Mouse (Mus musculus): ENCODE measurements around the gene Lin37.

The Lin37 gene

DNA sequence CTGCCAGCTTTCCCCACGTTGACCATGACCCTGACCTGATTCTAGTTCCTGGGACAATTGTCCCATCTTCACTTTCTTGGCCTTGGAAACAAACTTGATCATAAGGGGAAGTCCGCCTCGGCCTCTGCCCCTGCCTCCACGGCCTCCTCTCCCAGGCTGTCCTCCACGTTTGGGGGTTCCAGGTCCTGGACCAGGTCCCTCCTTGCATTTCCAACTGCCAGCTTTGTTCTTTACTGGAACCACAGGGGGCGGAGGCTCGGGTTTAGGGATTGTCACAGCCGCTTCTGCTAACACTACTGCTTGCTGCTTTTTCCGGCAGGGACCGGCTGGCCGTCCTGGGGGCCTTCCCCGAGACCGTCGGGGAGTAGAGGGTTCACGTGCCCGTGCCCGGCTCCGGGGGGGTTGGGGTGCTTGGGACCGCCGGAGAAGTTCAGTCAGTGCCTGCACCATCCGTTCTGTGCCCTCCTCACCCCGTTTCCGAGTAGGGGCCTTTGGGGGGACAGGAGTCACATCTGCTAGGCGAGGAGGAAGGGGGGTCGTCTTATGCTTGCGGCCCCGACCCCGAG is 26.9 kb upstream of the Lin37 start:
- DNase-seq = no peak

DNA sequence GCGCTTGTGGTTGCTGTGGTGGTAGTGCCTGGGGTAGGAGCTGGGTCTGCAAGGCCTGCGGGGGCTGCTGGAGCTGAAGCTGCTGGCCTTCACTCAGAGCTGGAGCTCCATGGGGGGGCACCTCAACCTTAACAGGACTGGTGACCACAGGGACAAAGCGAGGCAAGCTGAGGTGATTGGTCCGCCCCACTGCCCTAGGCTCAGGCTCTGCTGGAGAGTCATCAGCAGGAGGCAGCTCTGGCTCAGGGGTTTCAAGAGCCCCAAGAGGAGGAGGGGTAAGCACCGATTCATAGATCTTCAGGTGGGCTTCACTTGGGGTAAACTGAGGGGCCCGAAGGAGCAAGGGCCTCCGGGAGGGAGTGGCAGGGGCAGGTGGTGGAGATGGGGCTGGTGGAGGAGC is 25.5 kb upstream of the Lin37 start:
- no peak for DNase-seq

DNA sequence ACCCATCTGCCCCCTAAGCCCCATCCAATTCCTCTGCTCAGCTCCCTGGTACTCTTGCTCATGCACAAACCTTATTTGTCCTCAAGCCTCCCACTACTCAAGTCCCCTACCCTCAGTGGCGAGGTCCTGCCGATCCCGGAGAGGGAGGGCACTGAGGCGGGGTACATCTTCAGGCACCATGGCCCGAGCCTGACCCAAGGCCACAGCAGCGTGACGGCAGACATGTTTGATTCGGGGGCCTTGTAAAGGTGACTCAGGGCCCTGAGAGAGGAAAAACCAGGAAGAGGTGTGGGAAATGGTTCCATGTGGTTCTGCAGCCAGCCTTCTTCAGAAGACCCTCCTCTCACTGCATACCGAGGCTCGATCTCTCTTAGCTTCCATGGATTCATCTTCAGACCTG is 24.7 kb upstream of the Lin37 start:
- DNase-seq = no peak

DNA sequence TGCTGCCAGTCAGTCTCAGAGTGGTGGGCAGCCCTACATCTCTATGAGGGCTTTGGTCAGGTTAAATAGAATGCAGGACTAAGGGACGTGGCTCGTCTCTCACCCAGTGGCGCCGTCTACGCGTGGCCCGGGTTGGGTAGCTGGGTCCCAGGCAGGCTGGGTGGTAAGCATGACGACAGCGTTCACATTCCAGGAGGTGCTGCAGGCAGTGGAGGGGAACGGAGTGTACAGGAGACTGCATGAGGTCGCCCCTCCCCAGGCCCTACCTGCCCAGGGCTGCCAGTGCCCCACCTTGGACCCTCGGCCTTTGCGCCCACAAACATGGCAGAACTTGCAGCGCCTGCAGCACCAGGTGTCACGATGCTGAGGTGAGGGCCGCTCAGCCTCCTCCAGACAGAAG is 21.9 kb upstream of the Lin37 start:
- DNase-seq = no peak

DNA sequence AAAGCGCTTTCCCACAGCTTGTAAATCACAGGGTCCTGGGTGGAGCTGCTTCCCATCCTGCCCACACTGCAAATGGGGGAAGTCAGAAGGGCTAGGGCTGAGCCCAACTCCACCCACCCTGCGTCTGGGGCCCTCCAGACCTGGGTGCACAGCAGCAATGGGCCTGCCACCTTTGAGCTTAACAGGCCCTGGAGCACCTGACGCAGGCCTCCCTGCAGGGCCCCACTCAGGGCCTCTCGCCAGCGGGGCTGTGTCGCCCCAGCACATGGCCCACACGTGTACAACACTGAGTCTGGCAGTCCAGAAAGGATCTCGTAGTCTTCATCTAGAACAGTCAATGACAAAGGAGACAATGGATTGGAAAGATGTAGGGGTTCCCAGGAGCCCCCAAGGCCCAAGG is 20.3 kb upstream of the Lin37 start:
- DNase-seq = no peak

DNA sequence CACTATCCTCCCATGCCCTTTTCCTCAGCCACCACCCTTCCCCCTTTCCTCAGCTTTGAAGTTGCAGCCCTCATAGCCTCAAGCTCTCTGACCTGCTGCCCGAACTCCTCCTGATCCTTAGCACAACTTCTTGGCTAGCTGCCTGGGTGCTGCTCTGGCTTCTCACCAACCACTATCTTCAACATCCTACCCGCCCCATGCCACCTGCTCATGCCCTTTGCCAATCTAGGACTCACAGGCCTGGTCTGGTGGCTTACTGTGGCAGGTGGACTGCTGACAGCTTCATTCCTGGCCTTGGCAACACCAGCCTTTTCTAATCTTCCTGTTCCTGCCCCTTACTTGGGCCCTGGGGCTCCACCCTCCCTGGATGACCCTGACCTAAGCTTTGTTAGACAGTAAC is 13.3 kb upstream of the Lin37 start:
- DNase-seq = no peak

DNA sequence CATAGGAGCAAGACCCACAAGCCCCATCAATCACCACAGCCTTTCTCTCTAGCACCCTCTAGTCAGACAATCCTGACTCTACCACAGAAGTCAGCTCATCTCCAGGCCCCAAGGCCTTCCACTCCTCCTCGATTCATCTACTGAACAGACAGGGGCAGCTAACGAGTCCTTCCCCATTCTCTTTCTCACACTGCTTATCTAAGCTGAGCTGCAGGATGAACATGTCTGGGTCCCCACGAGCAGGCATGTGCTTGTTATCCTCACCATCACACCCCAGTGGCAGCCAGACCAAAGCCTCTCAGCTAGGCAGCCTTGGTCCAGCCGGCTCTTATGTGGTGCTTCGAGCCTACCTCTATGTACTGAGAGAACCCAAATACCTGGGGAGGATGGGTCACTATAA is 12.8 kb upstream of the Lin37 start:
- DNase-seq = no peak

DNA sequence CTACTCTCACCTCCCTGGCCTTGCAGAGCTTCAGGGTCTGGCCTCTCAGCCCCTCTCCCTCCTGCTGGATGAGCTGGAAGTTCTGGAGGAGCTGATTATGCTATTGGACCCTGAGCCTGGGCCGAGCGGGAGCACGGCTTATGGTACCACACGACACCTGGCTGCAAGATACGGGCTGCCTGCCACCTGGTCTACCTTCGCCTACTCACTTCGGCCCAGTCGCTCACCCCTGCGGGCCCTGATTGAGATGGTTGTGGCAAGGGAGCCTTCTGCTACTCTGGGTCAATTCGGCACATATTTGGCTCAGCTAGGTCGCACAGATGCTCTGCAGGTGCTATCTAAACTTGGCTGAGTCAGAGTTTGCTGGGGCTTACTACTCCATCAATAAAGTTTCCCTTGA is 7.9 kb upstream of the Lin37 start:
- DNase-seq = no peak

DNA sequence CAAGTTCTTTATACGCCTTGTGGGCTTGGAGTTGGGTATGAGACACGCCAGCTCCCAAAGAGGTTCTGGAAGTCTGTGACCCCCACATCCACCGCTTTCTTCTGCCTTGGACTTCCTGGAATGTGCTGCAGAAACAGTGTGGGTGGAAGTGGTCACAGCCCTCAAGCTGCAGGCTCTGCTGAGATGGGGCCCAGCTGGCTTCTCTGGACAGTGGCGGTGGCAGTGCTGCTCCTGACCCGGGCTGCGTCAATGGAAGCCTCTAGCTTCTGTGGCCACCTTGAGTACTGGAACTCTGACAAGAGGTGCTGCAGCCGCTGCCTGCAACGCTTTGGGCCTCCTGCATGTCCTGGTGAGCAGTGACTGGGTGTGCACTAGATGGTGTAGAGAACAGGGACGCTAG is 6.4 kb upstream of the Lin37 start:
- no peak for DNase-seq

DNA sequence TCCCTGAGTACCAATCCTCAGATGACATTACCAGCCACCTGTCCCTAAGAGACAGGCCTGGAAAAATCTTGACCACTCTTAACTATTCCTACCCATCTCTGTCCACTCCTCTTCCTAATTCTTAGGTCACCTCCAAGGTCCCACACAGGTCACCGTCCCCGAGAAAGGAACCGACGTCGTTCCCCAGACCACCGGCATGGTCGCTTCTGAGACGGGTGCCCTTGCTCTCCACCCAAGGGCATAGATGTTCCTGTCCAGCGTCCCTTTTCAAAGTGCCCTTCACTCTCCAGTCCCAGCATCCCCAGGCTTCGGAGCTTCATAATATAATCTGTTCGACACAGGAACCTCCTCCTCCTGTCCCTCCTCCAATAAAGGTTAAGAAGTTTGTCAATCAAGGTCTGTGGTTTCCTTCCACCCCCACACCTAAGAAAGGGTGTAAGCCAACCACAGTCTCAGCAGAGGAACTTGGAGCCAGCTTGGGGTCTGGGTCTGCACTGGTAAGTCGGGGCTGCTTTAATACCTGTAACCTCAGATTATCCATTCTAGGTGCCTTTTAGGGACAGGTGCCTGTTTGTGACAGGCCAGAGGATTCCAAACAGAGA is 5.4 kb upstream of the Lin37 start, which contains the start of gene Igflr1:
Gene Igflr1, plus strand, starts transcription at position 458 of the 602 bp plus-strand sequence.
- no peak for DNase-seq

DNA sequence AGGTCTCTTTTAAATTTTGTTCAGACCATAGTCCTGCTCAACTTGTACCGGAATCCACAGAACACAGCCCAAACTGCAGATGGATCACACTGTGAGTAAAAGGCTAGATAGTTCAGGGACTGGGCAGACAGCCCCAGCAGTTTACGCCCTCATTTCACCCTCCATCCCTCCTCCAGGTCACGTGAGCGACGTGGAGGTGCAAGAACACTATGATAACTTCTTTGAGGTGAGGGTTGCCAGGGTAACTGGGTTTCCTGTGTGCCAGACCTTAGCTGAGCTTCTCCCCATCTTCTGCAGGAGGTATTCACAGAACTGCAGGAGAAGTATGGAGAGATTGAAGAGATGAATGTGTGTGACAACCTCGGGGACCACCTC is 4.3 kb upstream of the Lin37 start:
- peak; percentile 33 to 70 for DNase-seq

DNA sequence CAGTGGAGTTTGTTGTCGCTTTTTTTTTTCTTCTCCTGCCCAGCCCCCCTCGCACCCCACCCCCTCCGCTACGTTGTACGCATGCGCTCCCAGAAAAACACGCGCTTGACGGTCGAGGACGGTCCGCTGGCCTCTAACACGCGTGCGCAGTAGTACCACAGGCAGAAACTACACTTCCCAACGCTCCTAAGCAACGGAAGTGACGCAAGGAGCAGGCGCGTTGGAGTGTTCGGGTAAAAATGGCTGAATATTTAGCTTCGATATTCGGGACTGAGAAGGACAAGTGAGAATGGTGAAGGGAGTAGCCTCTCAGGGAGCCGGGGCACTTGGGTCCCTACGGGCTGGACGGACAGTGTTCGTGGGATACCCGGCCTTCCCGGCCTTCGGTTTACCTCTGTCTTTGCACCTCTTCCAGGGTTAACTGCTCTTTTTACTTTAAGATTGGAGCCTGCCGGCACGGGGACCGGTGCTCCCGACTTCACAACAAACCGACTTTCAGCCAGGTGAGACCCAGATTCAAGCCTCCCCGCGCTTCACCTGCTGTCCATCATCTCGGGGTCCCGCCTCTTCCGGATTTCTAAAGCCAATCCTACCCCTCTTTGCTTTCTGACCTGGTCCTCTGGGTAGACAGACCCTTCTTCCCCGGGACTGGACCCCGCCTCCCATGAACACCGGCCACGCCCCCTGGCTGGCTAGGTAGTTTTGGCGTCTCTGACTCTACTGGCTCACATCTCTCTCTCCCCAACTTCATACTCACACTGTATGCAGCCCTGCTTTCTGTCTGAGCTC is 3.7 kb upstream of the Lin37 start, which contains the start of the genes U2af1l4, Gm49396 and Psenen:
Gene U2af1l4, plus strand, starts transcription at position 185 of the 789 bp plus-strand sequence.
Gene Gm49396, plus strand, starts transcription at position 228 of the 789 bp plus-strand sequence.
Gene Psenen, minus strand, starts transcription at position 511 of the 789 bp plus-strand sequence.
- peak; percentile 90 to 96 for DNase-seq

DNA sequence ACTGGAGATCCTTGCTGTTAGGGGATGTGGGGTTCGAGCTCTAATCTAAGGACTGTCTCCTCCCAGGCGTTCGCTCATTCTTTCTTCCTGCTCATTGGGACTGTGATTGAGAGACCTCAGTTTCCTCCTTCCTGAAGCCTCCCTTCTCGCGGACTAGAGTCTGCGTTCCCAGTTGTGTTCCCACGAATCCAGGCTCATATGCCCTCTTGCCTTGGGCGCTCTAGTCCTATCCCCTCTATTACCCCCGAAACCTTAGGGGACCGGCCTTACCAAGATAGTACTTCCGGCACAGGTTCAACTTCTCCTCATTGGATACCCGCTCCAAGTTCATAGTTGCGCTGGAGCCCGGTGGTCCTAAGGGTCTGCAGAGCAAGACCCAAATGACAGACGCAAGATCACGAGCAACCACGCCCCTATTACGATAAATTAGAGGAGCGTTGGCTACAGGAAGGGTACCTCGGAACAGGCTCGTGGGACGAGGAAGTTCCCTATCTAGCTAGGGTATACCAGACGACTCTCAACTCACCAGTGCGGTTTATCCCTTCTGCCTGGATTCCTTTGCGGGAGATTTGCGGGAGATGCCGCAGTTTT is 3.0 kb upstream of the Lin37 start:
- no peak for DNase-seq

DNA sequence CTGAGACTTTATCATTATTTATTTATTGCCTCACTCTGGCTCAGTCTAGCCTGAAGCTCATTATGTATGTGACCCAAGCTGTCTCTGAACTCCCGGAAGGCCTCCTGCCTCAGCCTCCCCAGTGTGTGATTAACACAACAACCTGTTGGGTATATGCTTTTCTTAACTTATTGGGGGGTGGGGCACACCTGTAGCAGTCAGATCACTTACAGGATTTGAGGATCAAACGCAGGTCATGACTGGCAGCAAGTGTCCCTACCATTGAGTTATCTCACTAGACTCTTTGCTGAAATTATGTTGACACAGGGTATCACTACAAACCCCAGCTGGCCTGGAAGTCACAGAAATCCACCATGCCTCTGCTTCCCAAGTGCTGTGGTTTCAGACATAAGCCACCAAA is 658 bp upstream of the Lin37 start:
- no peak for DNase-seq

DNA sequence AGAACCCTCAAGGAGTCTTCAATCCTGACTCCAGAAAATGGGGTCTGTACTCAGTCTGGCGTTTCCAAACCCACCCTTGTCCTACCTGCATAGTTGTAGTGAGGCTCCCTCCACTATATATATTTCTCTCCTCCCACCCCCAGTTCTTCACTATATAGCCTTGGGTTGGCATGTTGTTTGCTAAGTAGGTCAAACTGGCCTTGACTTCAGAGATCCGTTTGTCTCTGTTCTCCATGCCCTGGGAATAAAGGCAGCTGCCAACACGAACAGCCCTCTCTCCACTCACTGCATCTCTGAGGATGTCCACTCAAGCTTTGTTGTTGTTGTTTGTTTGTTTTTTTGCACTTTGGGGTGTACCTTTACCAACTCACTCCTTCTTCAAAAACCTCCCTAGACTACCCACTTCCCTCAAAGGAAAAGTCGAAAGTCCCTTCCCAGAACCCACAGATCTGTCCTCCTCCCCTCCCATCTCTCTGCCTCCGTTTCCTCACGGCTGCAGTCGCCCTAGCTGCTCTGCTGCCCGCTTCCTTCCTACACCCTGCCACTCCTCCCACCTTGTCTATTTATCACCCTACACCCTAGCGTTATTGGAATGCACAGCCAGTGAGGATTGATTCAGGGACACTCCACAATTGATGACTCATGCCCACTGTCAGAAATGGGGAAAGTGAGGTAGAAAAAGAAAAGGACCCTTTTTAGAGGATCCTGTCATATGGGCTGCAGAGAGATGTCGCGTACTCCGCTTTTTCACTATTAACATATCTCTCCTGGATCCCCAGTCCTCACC is 789 bp downstream of the Lin37 start:
- DNase-seq = no peak

DNA sequence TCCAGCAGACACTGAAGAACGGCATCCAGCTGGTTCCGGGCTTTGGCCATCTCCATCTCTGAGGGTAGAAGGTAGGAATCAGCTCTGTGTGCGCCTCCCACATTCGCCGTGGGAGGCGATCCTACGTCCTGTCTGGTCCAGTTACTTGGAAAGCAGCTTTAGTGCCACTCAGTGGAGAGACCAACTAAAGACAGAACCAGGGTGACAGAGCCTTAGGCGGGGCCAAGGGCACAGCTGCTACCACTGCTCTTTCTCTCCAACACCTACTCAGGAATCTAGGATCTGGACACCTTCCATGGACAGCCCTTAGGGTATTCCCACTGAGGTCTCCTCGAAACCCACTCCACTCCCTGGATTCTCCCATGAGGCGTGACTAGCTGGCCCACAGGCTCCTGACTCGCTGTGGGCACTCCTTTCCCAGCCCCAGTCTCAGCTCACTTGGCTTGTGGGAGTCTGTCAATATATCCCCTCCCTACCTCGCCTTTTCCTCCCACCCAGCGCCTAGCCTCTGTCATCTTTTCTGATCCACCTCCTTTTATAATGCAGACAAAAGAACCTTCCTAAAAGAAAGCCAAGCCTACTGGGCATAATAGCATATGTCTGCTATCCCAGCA is 1.6 kb downstream of the Lin37 start:
- no peak for DNase-seq

DNA sequence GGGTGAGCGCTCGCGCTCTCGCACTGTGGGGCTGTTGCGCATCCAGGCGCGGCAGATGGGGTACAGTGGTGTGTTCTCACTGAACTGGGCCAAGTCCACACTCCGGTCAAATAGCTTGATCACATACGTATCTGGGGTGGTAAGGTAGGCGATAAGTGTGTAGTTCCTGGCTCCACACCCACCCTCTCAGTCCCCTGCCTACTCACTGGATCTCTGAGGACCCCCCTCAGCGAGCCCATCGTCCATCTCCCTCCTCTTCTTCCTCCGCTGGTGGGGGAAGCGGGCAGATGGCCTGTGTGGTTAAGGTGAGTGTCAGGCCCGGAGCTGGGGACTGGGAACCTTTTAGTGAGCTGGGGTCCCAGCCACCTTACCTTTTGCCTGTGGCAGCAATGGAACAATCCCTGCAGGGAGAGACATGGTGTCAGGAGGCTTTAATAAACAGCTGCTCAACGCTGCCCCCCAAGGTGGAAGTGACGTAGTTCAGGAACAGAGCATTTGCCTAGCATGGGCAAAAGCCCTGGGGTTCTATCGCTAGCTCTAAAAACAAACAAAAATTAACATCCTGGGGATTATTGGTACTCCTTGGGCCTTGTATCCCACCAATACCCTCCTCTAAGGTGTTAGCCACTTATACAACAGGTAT is 2.6 kb downstream of the Lin37 start:
- no peak for DNase-seq

DNA sequence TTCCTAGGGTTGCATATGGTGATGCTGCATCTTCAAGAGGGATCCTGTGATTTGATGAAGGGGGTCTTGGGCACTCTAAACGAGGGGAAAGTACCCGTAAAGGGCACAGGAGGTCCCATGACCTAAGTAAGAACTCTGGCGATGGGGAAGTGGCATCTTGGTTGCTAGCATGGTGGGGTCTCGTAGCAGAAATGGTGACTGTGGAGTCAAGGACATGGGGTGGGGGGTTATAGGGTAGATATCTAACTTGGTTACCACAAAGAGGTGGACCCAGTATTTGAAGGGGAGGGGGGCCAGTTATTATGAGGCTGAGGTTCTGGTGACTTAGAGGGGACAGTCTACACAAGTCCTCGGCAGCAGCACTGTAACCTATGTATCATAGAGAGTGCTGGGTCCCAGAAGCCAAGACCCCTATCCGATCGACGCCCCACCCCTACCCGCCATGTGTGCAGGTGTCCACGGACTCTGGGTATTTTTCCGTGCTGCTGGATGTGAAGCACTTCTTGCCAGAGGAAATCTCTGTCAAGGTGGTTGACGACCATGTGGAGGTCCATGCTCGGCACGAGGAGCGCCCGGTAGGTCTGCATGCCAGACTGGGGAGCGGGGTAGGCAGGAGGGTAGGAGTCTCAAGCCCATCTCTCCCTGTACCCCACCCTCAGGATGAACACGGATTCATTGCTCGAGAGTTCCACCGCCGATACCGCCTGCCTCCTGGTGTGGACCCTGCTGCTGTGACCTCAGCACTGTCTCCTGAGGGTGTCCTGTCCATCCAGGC is 5.6 kb downstream of the Lin37 start:
- DNase-seq = no peak

DNA sequence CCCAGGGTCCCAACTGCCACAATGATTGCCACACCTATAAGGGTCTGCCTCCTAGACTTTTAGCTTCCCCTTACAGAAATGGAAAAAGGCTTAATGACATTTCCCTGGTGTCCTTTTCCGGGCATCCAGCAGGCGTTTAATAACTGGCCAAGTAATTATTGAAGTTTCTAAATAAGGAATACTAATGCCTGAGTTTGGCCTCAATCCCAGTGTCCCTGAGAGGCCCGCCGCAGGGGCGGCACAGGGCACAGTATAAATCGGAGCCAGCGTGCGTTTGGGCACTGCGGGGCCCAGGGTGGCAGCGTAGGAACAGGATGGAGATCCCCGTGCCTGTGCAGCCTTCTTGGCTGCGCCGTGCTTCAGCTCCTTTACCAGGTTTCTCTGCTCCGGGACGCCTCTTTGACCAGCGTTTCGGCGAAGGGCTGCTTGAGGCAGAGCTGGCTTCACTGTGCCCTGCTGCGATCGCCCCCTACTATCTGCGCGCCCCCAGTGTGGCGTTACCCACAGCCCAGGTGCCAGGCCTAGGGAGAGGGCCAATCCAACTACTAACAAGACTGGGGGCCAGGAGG is 6.5 kb downstream of the Lin37 start:
- DNase-seq = peak; percentile 34 to 43
